26 mouse cellular contexts compared by ENCODE assay signal in the genomic region with DNA sequence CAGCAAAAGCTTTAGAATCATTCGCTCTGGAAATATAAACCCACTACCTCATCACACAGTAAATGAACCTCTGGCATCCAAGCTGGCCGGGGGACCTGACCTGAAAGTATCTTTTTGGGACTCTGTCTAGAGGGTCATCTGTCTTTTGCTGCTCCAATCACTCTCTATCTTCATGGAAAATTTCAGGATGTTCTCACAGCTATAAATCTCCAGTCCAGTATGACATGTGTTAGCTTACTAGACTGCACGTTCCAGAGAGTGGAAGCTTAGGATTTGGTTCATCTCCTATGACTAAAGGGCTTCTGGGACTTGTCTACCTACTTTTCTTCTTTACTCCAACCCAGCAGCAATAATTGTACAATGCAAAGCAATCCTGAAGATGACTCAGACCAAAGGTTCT.
"Had no signal": no experiment of that assay in that cellular context is flagged by ENCODE, and none has a peak within 500 bp of the region (broad histone marks: within the 10 kb centered on the region; RNA-seq: fewer than 3 reads in every experiment).

No protein-coding gene starts in this region.

- H3K27me3 ChIP-seq: heart, embryonic 13.5 days; heart, embryonic 15.5 days; hindbrain, embryonic 13.5 days; hindbrain, embryonic 15.5 days; kidney, embryonic 15.5 days; limb, embryonic 12.5 days; liver, embryonic 13.5 days had no signal

- H3K27ac ChIP-seq: heart, embryonic 10.5 days; heart, embryonic 13.5 days; heart, embryonic 15.5 days; hindbrain, embryonic 13.5 days; hindbrain, embryonic 15.5 days; hindbrain, postnatal 0 days; kidney, embryonic 15.5 days; kidney, postnatal 0 days; limb, embryonic 12.5 days; liver, embryonic 13.5 days had no signal

- H3K9me3 ChIP-seq: heart, embryonic 10.5 days; heart, embryonic 13.5 days; heart, embryonic 15.5 days; hindbrain, embryonic 13.5 days; hindbrain, embryonic 15.5 days; kidney, embryonic 15.5 days; limb, embryonic 12.5 days; liver, embryonic 13.5 days had no signal

- ATAC-seq: hindbrain, postnatal 0 days; intestine, embryonic 16.5 days had no signal

- H3K9ac ChIP-seq: heart, embryonic 13.5 days; heart, embryonic 15.5 days; hindbrain, embryonic 13.5 days; hindbrain, embryonic 15.5 days; kidney, embryonic 15.5 days; limb, embryonic 12.5 days; liver, embryonic 13.5 days had no signal

- H3K36me3 ChIP-seq: heart, embryonic 10.5 days; heart, embryonic 13.5 days; heart, embryonic 15.5 days; hindbrain, embryonic 13.5 days; hindbrain, embryonic 15.5 days; kidney, embryonic 15.5 days; limb, embryonic 12.5 days; liver, embryonic 13.5 days had no signal

- H3K4me1 ChIP-seq: liver, embryonic 13.5 days had no signal

- H3K4me3 ChIP-seq: heart, embryonic 10.5 days; heart, embryonic 13.5 days; heart, embryonic 15.5 days; hindbrain, embryonic 13.5 days; hindbrain, embryonic 15.5 days; kidney, embryonic 15.5 days; limb, embryonic 12.5 days; liver, embryonic 13.5 days had no signal

- DNase-seq: gastrocnemius, postnatal 14 days; gastrocnemius, postnatal 36 days; heart, adult 18-20 months; heart, postnatal 14 days; heart, postnatal 36 days; kidney, adult 11 months; kidney, adult 2 months; kidney, adult 9 months; kidney, postnatal 14 days; kidney, postnatal 36 days; layer of hippocampus, adult 9-11 months; layer of hippocampus, postnatal 36 days; left cerebral cortex, postnatal 4 days; liver; liver, embryonic 13.5 days had no signal

- H3K4me2 ChIP-seq: heart, embryonic 13.5 days; heart, embryonic 15.5 days; hindbrain, embryonic 13.5 days; hindbrain, embryonic 15.5 days; kidney, embryonic 15.5 days; limb, embryonic 12.5 days; liver, embryonic 11.5 days; liver, embryonic 13.5 days had no signal
